Mouse (Mus musculus) gastrocnemius, postnatal 14 days (tissue): ENCODE results near the gene Tgfbr3l. TPM values are rescaled to one million over a fixed set of nuclear protein-coding genes. Genes with fewer than 3 reads are reported as not detected.

Experiments used
- DNase-seq: peaks from one replicate; pipeline ENCODE4 v3.0.0; 2021; ENCODE audit warnings: mixed read lengths
- intact Hi-C: fragments of 180-260 bp; cut with DNase I; formaldehyde crosslinking; loops from one replicate; pipeline ENCODE4 v1.15.1; 2025; ENCODE audit warnings: low total_unique reads
- long read RNA-seq, 2 experiments: library from polyadenylated mRNA; stranded (forward); transcript quantifications; one replicate each; pipeline ENCODE4 v2.0.0; 2021
- total RNA-seq, 2 experiments: library from RNA; stranded (reverse); gene quantifications; 2 replicates each; pipeline ENCODE4 v1.2.3; 2021

The Tgfbr3l gene
- total RNA-seq = 1 to 10 TPM; 1.8 to 3.4 TPM
- long read RNA-seq, experiment 1 = 0 reads
- long read RNA-seq, experiment 2, partial matches to known transcripts = 1 of 1 reads
- long read RNA-seq, experiment 2, other reads (novel, unspliced or antisense) = 0 of 1 reads

DNA sequence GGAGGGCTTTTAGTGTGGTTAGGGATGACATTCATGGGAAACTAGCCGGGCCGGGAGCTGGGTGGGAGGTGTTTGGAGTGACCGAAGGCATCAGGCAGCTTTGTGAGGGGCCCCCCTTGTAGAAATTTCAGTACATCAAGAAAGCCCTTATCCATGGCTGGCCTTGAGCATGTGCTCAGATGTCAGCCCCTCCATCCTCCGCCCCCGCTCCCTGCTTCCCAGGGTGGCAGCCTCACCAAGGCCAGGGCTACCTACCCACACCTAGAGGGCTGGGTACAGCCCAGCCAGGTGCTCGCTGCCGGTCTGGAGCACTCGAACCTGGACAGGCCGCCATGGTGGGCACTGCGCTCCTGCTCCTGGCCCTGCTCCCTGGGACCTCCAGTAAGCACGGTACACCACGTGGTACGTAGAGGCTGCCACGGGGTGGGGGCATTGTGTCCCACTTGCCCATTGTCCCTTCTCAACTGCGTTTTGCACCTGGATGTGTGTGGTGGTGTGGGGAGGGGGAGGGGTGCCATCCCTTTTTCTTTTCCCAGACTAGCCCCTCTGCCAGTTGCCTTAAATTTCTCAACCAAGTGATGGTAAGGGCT is at the start of gene Tgfbr3l:
Tgfbr3l (plus strand) TSS at position 264 of the 590 bp plus-strand sequence.
- intact Hi-C loops = no loop called here
- no peak for DNase-seq

DNA sequence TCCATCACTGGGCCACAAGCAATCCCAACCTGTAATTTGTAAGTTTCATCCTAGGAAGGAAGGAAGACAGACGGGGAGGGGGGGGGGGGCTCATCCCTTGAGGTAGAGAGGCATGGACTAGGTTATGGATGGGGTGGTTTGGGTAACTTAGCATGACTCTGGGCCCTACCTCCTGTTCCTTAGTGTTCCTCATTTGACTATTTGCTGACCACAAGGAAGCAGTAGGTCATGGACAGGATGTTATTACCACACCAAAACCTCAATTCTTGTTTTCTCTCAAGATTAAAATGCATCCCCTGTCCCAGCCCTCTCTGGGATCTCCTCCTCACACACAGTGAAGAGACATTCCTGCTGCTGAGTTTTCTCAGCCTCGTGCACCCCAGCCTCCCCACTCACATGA is 46.7 kb upstream of the Tgfbr3l start:
- intact Hi-C loops = no loop called here

GRCm38 (mm10) chr8:4205246-4206123 is 42.5 kb upstream of the Tgfbr3l start:
- intact Hi-C loops = no loop called here
- DNase-seq = no peak

More for the DNA sequence above, 46.7 kb upstream of the Tgfbr3l start:
- no peak for DNase-seq

GRCm38 (mm10) chr8:4206182-4207015 is 41.6 kb upstream of the Tgfbr3l start:
- intact Hi-C loops = no loop called here
- DNase-seq = no peak

GRCm38 (mm10) chr8:4207016-4207350 is 41.0 kb upstream of the Tgfbr3l start:
- intact Hi-C loops = no loop called here

GRCm38 (mm10) chr8:4211097-4211496 is 36.9 kb upstream of the Tgfbr3l start:
- intact Hi-C loops = no loop called here
- DNase-seq = no peak

More at GRCm38 (mm10) chr8:4207016-4207350, 41.0 kb upstream of the Tgfbr3l start:
- no peak for DNase-seq

GRCm38 (mm10) chr8:4212809-4213209 is 35.2 kb upstream of the Tgfbr3l start:
- DNase-seq = no peak
- intact Hi-C loops = no loop called here

DNA sequence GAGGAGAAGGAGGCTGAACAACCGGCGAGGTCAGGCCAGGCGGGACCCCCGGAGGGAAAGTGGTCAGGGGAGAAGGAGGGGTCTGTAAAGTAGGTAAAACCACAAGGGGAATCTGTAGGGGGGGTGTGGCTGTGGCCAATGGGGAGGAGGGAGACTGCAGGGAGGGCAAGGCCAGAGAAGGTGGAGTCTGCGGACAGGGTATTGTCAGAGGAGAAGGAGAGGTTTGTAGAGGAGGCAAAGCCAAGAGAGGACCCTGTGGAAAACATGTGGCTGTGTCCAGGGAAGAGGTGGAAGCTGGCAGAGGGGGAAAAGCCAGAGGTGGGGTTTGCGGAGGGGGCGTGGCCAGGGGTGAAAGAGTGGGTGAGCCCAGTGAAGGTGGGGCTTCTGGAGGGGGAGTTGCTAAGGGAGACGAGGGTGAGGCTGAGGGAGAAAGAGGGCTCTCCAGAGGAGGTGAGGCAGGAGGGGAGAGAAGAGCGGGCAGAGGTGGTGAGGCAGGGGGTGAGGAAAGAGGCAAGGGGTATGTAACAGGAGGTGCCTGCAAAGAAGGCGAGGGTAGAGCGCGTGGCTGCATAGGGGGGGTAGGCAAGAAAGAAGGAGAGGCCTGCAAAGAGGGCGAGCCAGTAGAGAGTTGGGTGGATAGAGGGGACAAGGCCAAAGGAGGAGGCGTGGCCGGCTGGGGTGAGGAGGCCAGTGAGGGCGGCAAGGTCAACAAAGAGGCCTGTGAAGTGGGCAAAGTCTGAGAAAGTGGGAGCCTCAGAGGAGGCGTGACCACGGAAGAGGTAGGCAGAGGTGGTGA is 34.6 kb upstream of the Tgfbr3l start:
- intact Hi-C loops = no loop called here
- no peak for DNase-seq

- intact Hi-C loops = no loop called here
- DNase-seq = no peak
These were observed 33.7 kb upstream of the Tgfbr3l start for GRCm38 (mm10) chr8:4214006-4214980.

- no peak for DNase-seq
- intact Hi-C loops = no loop called here
These were observed 31.7 kb upstream of the Tgfbr3l start for GRCm38 (mm10) chr8:4216296-4216695.

GRCm38 (mm10) chr8:4216791-4217621 is 31.0 kb upstream of the Tgfbr3l start, which contains the start of gene Prr36:
Gene Prr36 (minus strand): TSS chr8:4217459.
- intact Hi-C loops = no loop called here
- DNase-seq = no peak

- intact Hi-C loops = no loop called here
These were observed 28.4 kb upstream of the Tgfbr3l start for GRCm38 (mm10) chr8:4219617-4220016.

DNA sequence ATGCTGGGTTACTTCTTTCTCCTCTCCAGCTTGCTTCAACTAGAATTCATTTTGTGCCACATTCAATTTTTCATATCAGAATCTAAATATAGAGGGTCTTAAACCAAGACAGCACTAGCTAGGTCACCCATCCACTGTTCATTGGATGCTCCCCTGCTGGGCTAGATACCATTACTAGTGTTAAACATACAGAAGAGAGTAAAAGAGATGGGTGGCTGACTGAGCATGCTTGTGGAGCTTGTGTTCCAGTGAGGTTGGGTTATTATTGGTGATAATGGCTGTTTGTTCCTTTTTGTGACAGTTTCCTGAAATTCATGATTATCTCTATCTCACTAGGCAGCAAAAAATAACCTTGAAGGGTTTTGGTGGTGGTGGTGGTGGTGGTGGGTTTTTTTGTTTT is 26.0 kb upstream of the Tgfbr3l start:
- DNase-seq = no peak
- intact Hi-C loops = no loop called here

More at GRCm38 (mm10) chr8:4219617-4220016, 28.4 kb upstream of the Tgfbr3l start:
- no peak for DNase-seq

GRCm38 (mm10) chr8:4226323-4226722 is 21.7 kb upstream of the Tgfbr3l start:
- intact Hi-C loops = no loop called here
- DNase-seq = no peak

DNA sequence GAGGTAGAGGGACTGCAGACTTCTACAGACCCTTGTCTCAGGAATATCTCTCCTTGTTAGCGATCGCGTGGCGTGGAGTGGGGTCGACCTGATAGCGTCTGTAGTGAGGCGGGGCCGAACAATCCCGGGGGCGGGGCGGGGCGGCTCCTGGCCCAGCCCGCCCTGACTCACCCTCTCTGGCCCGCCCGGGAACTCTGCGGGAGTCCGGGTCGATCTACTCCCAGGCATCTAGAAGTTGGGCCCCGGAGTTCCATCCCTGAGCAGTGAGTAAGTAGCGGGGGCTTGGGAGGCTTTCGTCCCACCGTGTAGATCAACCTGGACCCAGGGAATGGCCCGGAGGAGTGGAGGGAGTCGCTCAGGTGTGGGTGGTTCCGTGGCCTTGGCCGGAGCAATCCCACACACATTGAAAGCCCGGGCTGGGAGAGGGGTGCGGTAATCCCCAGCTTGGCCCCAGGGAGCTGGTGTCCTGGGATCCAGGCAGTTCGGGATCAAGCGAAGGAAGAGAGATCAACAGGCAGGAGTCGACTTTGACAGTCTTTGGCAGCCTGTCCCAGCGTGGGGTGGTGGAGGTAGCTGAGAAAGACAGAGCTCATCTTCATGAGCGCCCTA is 21.2 kb upstream of the Tgfbr3l start, which contains the start of gene Lrrc8e:
Lrrc8e (plus strand) TSS at position 89 of the 609 bp plus-strand sequence.
- DNase-seq = no peak
- intact Hi-C loops = no loop called here

DNA sequence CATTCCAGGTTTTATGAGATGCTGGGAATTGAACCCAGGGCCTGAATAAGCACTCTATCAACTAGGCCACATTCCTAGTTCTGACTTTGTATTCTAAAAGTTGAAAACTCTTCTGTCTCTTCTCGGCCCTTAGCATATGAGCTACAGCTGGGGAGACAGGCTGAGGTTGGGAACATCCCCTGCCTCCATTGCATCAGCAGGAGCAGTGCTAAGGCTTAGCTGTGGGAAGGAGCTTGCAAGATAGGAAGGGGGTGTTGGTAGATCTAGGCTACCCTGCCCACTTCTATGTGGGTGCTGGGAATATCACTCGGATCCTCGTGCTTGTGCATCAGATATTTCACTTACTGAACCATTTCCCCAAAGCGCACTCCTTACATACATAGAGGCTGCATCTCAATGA is 20.1 kb upstream of the Tgfbr3l start:
- intact Hi-C loops = no loop called here
- no peak for DNase-seq

- intact Hi-C loops = no loop called here
- DNase-seq = no peak
These were observed 18.2 kb upstream of the Tgfbr3l start for GRCm38 (mm10) chr8:4229784-4230183.
